Mouse (Mus musculus) megakaryocyte, embryonic 14.5 days (primary cell): ENCODE data around the gene Wnk2.

Experiments
- FLI1 ChIP-seq: IDR thresholded peaks from 2 replicates; pipeline ENCODE4 v1.6.1; 2012; ENCODE audit warnings: low read length, inconsistent platforms, mixed read lengths
- GATA1 ChIP-seq: IDR thresholded peaks from 3 replicates; pipeline ENCODE4 v1.6.1; 2012; ENCODE audit warnings: mixed read lengths, low read length, inconsistent platforms, borderline replicate concordance

DNA sequence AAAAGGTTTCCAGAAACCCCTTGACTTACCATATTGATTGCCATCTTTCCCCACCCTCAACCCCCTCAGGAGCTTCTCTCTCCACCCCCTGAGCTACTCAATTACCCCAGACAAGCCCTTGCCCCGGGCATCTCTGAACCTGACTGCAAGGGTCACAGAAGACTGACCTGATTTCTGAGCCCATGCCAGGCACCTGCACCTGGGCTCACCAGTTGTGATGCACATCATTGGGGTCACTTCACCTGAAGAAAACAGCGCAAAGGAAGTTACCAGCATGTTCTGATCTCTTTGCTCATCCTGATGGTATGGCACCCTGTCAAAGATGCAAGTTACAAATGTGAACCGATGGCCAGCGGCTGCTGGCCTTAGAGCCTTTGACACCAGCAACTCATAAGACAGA, 873 bp upstream of the Wnk2 start:
- no peak for TF ChIP-seq GATA1
- TF ChIP-seq FLI1: no peak
